Mouse (Mus musculus) bone marrow, adult 2 months (tissue): ENCODE measurements around the gene Atp8b5. TPM values are rescaled to one million over a fixed set of nuclear protein-coding genes. Genes with fewer than 3 reads are reported as not detected.

Experiments
- H3K27ac ChIP-seq: fragments of 200-500 bp; 2 replicates; pipeline ENCODE4 v1.5.1; 2012; ENCODE audit warnings: low read depth, mild to moderate bottlenecking, control low read depth, inconsistent platforms, low read length; ENCODE audit not compliant: control insufficient read depth, poor library complexity, insufficient read depth
- H3K4me1 ChIP-seq: fragments of 200-500 bp; 2 replicates; pipeline ENCODE4 v1.6.1; 2011; ENCODE audit warnings: low read length; ENCODE audit not compliant: control insufficient read depth, insufficient read depth
- H3K4me3 ChIP-seq: fragments of 200-500 bp; replicated peaks from 2 replicates; pipeline ENCODE3; 2011; ENCODE audit warnings: mild to moderate bottlenecking, low read depth, low read length, control low read depth; ENCODE audit not compliant: control insufficient read depth
- CTCF ChIP-seq: fragments of 200-500 bp; IDR thresholded peaks from 2 replicates; pipeline ENCODE4 v1.5.1; 2011; ENCODE audit warnings: low read length, control low read depth; ENCODE audit not compliant: control insufficient read depth, insufficient read depth
- POLR2A ChIP-seq: fragments of 200-500 bp; IDR thresholded peaks from 2 replicates; pipeline ENCODE4 v1.6.1; 2011; ENCODE audit warnings: low read depth, mild to moderate bottlenecking, control low read depth, low read length, borderline replicate concordance; ENCODE audit not compliant: control insufficient read depth
- WGBS: fragments of 180-500 bp; shearing (Covaris S2); methylation state at CpG from one replicate; pipeline ENCODE4 v1.1.7; 2018; 5-methylcytosine and 5-hydroxymethylcytosine counted together
- polyA plus RNA-seq: library from polyadenylated mRNA; stranded (reverse); fragments of >200 nt; gene quantifications from 2 replicates; pipeline ENCODE4 v1.2.4, GENCODE M21; 2011; ENCODE audit warnings: low replicate concordance; ENCODE audit not compliant: missing spikeins, insufficient read depth, insufficient read length

Gene Atp8b5
- polyA plus RNA-seq, 1 experiment, result not detected

DNA sequence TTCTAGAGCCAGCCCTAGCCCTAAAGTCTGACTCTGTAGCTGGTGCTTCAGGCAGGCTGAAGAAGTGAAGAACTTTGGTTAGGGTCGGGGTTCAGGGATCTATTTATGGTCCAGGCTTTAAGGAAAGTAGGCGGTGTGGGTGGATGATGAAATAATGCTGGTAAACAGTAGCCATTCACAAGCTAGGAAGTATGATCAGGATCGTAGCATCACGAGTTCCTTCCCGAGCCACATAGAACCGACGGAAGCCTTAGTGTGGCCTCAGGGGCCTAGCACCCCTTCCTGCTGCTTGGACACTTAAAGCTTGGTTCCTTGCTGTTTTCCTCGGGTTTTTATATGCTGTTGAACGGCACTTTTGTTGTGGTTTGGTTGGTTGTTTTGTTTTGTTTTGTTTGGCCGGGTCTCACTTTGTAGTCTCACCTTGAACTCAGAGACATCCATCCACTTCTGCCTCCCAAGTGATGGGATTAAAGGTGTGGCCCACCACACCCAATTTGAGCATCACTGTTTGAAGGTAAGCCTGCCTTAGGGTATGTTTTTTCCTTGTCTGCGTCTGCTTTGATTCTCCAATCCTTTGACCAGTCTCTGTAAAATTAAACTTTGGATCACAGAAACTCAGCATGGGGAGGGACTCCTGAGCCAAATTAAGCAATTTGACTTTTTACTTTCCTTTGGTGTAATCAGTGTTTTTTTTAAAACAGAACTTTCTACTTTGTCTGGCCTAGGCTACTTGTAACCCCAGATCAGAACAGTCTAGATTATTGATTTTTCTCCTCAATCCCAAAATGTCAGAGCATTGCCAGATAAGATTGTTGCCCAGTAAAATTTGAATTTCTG is 116.5 kb downstream of the Atp8b5 start:
- no peak for TF ChIP-seq POLR2A
- TF ChIP-seq CTCF, result no peak
- WGBS, result 45% methylated on average over 11 of the region's 11 CpGs
- Histone ChIP-seq H3K27ac (no peak overlapping the region), H3K4me1 (no peaks in the 10 kb centered on the region), H3K4me3 (no peak overlapping the region)

DNA sequence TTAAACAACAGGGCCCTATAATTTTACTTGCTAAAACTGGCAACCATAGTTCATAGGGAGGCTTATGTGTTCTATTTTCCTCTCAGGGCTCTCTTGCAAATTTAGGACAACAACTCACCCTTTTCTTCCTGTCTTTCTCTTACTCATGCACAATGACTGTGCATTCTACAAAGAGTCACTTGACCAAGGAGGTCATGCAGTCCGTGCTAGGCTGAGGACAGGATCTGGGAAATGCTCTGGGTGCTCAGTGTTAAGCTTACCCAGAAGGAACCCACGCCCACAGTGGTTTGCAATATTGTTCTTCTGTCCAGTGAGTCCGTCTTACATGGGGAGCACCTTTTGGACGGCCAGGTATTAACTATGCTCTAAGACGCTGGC is 117.1 kb downstream of the Atp8b5 start:
- no peak overlapping the region for H3K27ac ChIP-seq
- no peak overlapping the region for H3K4me3 ChIP-seq
- TF ChIP-seq POLR2A (no peak), CTCF (no peak)

DNA sequence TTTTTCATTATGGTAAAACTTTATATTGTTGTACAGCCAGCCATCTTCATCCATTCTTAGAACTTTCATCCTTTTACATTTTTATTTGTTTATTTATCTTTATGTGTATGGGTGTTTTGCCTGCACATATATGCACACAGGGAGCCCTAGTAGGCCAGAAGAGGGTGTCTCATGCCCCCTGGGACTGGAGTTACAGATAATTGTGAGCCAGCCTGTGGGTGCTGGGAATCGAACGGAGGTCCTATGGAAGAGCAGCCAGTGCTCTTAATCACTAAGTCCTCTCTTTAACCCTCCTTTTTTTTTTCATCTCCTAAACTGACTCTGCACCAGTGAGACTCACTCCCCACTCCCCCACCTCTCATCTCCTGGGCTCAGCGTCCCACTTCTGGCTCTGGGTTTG is 117.6 kb downstream of the Atp8b5 start:
- H3K4me1 ChIP-seq, result no peaks in the 10 kb centered on the region
- no peak overlapping the region for H3K27ac ChIP-seq
- WGBS, result 85% methylated on average over 3 of the region's 3 CpGs
- TF ChIP-seq CTCF (no peak), POLR2A (no peak)
- H3K4me3 ChIP-seq, result no peak overlapping the region

More for the DNA sequence above, 117.1 kb downstream of the Atp8b5 start:
- 60% methylated on average over 5 of the region's 5 CpGs for WGBS
- no peaks in the 10 kb centered on the region for H3K4me1 ChIP-seq

DNA sequence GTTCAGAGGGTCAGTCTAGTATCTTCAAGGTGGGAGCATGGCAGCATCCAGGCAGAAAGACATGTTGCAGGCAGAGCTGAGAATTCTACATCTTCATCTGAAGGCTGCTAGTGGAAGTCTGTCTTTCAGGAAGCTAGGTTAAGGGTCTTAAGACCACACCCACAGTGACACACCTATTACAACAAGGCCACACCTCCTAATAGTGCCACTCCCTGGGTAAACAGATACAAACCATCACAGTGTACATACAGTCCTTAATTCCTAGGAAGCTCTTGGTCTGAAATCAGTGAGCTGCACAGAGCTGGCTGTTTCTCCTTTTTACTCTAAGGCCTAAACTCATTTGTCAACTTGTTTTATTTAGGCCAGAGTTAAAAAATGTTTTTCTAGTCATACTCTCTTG is 120.0 kb downstream of the Atp8b5 start:
- no peak overlapping the region for H3K27ac ChIP-seq
- no peak overlapping the region for H3K4me3 ChIP-seq
- no peak for TF ChIP-seq CTCF
- TF ChIP-seq POLR2A, result no peak
- H3K4me1 ChIP-seq, result no peaks in the 10 kb centered on the region

DNA sequence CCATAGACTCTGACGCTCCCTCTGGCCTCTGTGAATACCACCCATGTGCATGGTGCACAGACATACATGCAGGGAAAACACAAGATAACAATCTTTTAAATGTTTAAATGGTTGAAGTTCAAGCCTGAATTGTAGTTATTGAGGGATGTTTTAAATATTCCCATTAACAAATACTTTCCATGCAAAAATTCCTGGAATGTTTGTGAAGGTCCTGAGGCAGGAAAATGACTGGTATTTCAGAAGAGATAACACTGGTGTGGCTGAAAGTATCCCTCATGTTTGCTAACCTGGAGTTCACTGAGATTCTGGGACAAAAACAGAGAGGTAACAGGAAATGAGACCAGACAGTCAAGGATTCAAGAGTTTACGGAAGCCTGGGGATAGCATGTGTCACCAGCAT is 122.4 kb downstream of the Atp8b5 start:
- Histone ChIP-seq H3K4me1 (no peaks in the 10 kb centered on the region), H3K4me3 (no peak overlapping the region), H3K27ac (no peak overlapping the region)
- no peak for TF ChIP-seq POLR2A
- TF ChIP-seq CTCF, result no peak
- WGBS, result 85% methylated on average over 2 of the region's 2 CpGs

DNA sequence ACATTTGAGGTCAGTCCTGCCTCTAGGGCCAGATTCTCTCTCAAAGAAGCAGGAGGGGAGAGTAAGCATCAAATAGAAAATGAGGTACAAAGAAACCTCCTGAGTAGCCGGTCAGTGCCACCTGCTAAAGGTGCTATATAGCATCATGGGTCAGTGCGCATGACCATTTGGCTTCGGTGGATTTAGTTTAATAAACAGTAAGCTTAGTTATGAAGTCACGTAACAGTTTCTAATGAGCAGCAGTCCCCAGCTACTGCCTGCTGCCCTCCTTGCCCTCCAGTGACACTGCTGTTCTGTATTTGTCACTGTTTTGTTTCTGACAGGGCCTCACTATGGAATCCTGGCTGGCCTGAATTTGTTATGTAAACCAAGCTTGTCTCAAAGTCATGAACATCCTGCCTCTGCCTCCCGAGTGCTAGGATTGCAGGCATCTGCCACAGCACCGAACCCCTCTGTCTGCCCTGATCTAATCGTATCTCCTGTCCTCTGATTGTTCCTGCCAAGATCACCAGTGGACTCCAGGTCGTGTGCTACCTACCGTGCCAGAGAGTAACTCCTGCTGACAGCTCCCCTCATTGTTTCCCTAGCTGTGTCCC is 123.0 kb downstream of the Atp8b5 start:
- WGBS, result 81% methylated on average over 9 of the region's 9 CpGs
- no peaks in the 10 kb centered on the region for H3K4me1 ChIP-seq
- no peak overlapping the region for H3K4me3 ChIP-seq
- TF ChIP-seq CTCF (no peak), POLR2A (no peak)
- H3K27ac ChIP-seq, result no peak overlapping the region

DNA sequence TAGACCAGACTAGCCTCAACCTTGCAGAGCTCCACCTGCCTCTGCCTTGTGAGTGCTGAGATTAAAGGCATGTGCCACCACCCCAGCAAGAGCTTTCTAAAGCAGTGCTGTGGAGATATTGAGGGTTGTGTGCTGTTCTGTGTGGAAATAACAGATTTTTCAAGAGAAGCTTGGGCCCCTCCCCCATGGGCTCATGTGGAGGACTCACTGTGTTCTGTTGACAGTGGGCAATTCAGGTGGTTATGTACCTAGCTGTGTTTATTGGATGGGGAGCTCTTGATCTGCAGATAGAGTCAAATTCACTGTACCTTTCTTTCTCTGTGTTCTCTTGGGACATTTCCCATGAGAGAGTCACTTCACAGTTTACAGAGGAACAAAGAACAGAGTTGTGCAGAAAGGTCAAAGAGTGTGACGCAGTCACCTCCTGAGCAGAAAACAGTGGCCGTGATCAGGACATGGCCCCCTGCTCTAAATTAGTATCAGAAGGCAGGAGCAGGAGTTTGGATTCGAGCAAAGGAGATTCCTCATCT is 124.6 kb downstream of the Atp8b5 start:
- TF ChIP-seq POLR2A (no peak), CTCF (no peak)
- Histone ChIP-seq H3K4me1 (no peaks in the 10 kb centered on the region), H3K27ac (no peak overlapping the region), H3K4me3 (no peak overlapping the region)
- 76% methylated on average over 3 of the region's 3 CpGs for WGBS

DNA sequence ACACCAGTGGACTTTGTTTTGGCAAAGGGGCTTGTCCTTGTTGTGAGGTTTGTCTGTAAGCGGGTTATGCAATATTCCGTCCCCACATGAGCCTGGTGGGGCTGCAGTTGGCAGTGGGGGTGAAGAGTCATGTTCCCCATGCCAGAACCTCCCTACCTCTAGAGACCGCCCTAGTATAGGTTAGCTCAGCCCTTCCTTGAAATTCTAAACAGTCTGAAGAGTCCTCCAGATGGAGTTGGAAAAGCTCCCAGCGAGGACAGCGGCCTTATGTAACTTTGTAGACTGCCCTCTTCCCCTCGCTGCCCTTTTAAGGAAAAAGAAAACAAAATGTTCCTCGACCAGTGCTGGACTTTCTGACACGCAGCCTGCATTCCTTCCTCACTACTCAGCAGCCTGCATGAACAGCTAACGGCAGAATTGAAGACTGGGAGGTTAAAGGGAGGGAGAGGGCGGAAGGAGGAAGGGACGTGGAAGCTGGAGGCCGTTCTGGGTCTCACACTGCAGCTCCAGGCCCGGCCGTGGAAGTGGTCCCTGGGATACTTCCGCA is 127.5 kb downstream of the Atp8b5 start:
- TF ChIP-seq CTCF (no peak), POLR2A (no peak)
- Histone ChIP-seq H3K4me1 (no peaks in the 10 kb centered on the region), H3K4me3 (no peak overlapping the region), H3K27ac (peak overlapping the region; percentile 31; the same call in 1 of the 2 replicates)
- 53% methylated on average over 15 of the region's 15 CpGs for WGBS
